Mouse (Mus musculus) right cerebral cortex, postnatal 10 days (tissue): ENCODE measurements around the gene Il5ra.

Experiments used
- DNase-seq, 2 experiments: peaks; one replicate each; pipeline ENCODE4 v3.0.0; 2021; ENCODE audit warnings: low spot score in 2 of 2

Il5ra gene

DNA sequence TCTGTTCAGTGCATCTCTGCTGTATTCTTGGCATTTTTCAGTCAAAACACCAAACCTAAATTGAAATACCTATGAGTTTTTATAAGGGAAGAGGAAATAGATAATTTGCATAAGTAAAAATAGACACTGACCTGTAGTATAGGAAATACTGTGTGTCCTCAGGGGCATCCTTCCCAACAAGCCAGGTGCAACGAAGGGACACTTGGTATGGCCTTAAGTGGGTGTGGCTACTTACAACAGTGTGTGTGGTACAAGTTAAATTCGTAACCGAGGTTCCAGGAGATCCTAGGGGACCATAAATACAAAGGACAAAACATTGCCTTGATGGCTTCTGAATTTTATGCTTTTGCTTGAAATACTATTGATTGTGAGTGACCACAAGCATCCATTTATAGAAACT, 10.6 kb downstream of the Il5ra start:
- no peak for DNase-seq

DNA sequence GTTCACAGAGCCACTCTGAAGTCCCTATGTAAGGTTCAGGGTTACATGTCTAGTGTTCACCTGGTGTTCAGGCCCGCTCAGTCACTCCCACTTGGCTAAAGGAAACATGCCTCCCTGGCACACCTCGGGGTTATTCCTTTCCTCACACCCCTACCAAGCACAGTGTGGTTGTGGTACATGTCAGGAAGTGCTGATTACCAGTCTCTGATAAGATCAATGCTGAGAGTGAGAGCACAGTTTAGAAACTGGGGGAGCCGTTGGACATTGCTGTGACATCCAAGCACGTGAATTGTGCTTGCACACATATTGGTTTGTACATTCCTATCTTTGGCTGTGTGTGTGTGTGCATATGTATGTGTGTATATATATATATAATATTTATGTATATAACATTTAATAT, 16.3 kb downstream of the Il5ra start:
- DNase-seq = no peak

DNA sequence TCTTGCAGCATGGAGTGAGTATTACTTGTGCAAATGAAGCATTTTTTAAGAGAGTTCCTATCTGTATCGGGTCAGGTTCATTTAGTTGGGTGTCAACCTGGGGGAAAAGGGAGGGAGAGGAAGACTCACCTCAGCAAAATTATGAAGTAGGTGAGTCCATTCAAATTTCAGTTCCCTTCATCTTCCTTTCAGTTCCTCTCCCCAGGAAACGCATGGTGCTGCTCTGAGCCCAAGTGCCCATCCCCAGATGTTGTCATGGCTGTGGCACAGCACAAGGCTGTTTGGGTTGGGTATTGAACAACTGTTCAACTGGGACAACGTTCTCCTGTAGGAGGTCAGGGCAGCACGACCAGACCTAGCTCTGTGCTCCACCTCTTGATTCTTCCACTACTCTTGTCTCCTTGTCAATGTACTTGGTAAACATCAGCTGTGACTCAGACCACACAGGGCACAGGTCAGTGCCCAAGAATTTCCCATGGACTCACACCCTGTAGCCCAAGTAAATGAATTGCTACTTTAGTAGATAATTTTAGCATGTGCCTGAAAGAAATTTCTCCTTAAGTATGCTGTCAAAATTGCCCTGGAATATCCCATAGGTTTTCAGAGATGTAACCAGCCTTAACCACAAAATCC, 19.0 kb downstream of the Il5ra start:
- no peak for DNase-seq

DNA sequence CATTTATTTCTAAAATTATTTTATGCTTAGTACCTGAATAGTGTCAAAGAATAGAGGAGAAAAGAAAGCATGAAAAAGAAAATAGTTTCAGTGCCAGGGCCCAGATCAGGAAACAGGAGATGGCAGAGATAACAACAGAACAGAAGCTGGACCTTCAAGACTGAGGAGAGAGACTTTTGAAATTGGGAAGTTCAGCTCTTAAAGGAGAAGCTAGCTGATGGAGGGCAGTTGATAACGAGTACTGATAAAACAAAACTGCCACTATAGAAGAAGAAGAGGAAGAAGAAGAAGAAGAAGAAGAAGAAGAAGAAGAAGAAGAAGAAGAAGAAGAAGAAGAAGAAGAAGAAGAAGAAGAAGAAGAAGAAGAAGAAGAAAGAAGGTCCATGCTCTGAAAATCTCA, 21.1 kb downstream of the Il5ra start:
- DNase-seq = no peak

DNA sequence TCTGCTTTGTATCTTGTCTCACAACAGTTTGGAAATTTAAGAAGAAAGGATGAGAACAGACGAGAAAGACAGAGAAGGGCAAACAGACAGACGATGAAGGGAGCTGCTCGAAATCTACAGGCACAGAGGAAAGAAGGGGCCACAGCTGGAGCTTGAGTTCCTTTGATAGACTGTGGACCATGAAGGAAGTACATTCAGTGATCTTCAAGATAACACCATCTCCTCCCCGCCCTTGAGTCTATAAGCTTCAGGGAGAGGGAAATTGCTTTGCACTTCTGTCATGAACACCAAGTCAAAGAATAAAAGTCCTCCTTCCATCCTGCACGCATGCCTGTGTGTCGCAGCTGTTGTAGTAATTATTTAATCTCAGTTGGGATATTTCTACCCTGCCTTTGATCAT, 22.8 kb downstream of the Il5ra start:
- no peak for DNase-seq

DNA sequence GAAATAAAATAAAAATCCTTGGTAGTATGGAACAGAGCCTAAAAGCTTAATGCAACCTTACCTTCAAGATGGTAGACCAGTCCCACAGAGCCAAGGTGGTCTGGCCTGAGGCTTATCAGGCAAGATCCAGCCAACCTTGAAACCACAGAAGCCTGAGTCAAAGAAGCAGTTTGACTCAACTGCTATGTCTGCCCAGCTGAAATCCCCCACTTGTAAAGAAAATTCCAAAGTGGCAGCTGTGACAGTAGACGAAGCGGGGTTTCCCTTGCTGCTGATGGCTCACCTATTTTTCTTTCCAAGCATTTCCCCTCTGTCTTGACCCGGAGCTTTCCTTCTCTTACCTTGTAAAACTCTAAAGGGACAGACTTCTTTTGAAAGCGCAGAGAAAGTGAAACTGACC, 23.2 kb downstream of the Il5ra start:
- no peak for DNase-seq

DNA sequence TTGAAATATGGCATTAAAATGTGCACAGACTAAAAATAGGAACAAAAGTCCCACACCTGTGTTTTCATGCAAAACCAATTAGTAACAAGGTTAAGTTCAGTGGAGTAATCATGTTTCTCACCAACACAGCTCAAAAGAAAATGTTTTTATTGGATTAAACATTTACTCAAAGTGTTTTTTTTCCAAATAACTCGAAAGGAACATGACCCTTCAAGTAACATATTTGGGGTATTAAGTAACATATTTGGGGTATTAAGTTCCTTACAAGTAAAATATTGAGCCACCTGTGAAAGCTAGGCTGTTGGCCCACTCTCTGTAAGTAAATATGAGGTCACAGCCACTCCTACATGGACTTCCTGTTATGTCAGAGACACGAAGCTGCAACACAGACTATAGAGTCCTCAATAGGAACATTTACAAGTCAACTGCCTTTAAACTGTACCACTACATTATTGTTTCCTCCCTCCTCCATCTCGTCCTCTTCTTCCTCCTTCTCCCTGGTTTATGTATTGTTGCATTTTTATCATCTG, 43.3 kb downstream of the Il5ra start:
- no peak for DNase-seq

DNA sequence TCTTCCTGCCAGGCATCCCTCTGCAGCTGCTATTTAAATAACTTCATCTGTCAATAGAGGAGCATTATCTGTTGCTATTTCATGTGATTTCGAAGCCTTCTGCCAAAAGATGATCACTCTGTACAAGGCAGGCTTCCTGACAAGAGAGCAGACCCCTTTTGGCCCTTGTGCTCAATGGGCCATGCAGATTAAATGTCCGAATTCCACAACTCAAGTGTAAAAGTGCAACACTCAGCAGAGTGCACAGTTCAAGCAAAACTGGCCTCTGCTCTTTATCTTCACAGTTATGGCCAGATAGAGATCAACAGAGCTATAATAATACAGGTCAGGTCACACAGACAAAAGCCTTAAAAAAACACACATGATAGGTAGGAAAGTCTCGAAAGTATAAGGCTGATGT, 46.9 kb downstream of the Il5ra start:
- no peak for DNase-seq

DNA sequence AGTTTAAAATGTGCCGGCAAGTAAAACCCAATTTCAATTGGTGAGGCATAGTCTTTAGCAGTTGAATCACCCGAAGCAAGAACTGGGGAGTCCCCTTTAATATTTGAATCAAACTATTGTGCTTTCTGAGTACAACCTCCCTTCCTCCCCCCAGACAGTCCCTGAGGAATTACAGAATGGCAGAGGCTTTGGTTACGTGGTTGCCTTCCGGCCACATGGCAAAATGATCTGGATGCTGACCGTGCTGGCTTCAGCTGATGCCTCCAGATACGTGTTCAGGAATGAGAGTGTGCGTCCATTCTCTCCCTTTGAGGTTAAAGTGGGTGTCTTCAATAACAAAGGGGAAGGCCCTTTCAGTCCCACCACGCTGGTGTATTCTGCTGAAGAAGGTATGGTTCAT, 73.3 kb downstream of the Il5ra start:
- DNase-seq = no peak

DNA sequence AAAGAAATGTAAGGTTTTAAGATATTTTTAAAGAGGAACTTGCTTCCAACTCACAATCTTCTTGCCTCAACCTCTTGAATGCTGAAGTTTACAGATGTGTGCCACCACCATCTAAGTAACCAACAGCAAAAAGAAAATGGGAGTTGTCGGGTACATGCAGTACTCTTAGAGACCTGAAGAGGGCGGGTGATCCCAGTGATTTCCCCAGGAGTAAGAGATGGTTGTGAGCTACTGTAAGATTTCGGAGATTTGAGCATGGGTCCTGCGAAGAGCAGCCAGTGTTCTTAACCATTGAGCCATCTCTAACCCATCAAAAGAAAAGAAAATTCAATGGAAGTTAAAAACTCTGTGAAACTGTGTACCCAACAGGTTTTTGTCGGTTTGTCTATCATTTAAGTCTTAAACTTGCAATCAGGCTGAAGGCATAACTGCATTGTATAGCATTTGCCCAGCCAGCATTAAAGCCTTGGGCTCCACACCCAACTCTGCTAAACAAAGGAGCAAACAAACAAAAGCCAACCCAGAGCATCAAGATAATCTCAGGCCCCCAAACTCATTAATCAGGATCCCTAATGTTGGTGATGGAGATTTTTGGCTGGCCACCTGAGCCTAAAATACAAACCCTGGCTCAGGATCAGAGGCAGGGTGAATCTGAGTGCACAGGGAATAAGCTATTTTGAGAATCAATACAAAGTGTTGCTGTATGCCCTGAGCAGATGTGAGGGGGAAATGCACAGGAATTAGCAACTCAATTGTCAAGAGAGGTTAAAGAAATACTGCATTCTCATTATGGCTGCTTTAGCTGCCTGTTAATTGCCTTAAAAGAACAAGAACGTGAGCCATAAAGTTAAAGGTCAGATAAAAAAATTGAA, 84.8 kb downstream of the Il5ra start:
- peak in 1 of 2 experiments; percentile 36 for DNase-seq
